Mouse (Mus musculus) MEL (cell line): Measurements from ENCODE around the gene Tanc1. TPM values are rescaled to one million over a fixed set of nuclear protein-coding genes. Genes with fewer than 3 reads are reported as not detected.

Experiments used
- DNase-seq: peaks from one replicate; pipeline ENCODE4 v3.0.0; 2011; ENCODE audit warnings: low read depth, low spot score
- H3K27ac ChIP-seq: 2 replicates; pipeline ENCODE4 v1.5.1; 2012; ENCODE audit warnings: low read depth, mild to moderate bottlenecking, control low read depth, low read length, moderate library complexity; ENCODE audit not compliant: control insufficient read depth
- H3K27me3 ChIP-seq, 2 experiments: fragments of 150-350 bp in 1 of 2; sonication (generic) in 1 of 2; 2 replicates each; pipeline ENCODE4 v1.6.1; 2012; ENCODE audit warnings: low read length in 2 of 2, mild to moderate bottlenecking in 2 of 2, improper control_type of control experiment in 1 of 2, moderate library complexity in 1 of 2; ENCODE audit not compliant: insufficient read depth in 2 of 2, control insufficient read depth in 1 of 2
- H3K36me3 ChIP-seq, 2 experiments: 2 replicates each; pipeline ENCODE4 v1.6.1; 2012 to 2014; ENCODE audit warnings: low read length in 2 of 2, improper control_type of control experiment in 1 of 2, inconsistent platforms in 1 of 2, mild to moderate bottlenecking in 1 of 2; ENCODE audit not compliant: insufficient read depth in 2 of 2, control insufficient read depth in 1 of 2
- H3K4me1 ChIP-seq, 2 experiments: fragments of 150-350 bp in 1 of 2; sonication (generic) in 1 of 2; 2 replicates each; pipeline ENCODE4 v1.6.1; 2012; ENCODE audit warnings: low read length in 2 of 2, improper control_type of control experiment in 1 of 2, mild to moderate bottlenecking in 1 of 2; ENCODE audit not compliant: insufficient read depth in 2 of 2, control insufficient read depth in 1 of 2
- H3K4me3 ChIP-seq, 2 experiments: fragments of 150-350 bp in 1 of 2; sonication (generic) in 1 of 2; 2 replicates each; pipeline ENCODE4 v1.5.1; 2012; ENCODE audit warnings: low read depth in 2 of 2, low read length in 2 of 2, mild to moderate bottlenecking in 2 of 2, moderate library complexity in 2 of 2, control low read depth in 1 of 2, improper control_type of control experiment in 1 of 2; ENCODE audit not compliant: control insufficient read depth in 1 of 2, insufficient read depth in 1 of 2
- H3K79me2 ChIP-seq: 2 replicates; pipeline ENCODE4 v1.6.1; 2012; ENCODE audit warnings: mild to moderate bottlenecking, low read length, moderate library complexity; ENCODE audit not compliant: control insufficient read depth, poor library complexity, insufficient read depth
- H3K9ac ChIP-seq: 2 replicates; pipeline ENCODE4 v1.6.1; 2012; ENCODE audit warnings: low read depth, mild to moderate bottlenecking, control low read depth, low read length, moderate library complexity; ENCODE audit not compliant: control insufficient read depth, poor library complexity, severe bottlenecking
- H3K9me3 ChIP-seq: fragments of 150-350 bp; sonication (generic); replicated peaks from 2 replicates; pipeline ENCODE4 v1.6.1; 2012; ENCODE audit warnings: mild to moderate bottlenecking, low read length, improper control_type of control experiment, moderate library complexity; ENCODE audit not compliant: insufficient read depth
- BHLHE40 ChIP-seq: IDR thresholded peaks from 2 replicates; pipeline ENCODE4 v1.6.1; 2012; ENCODE audit warnings: low read depth, mild to moderate bottlenecking, inconsistent platforms, low read length, improper control_type of control experiment, borderline replicate concordance
- CTCF ChIP-seq, 3 experiments: IDR thresholded peaks in 2 of 3; conservative IDR thresholded peaks in 1 of 3; 2 replicates each; pipeline ENCODE4 v1.5.1; 2011 to 2012; ENCODE audit warnings: low read length in 3 of 3, low read depth in 2 of 3, mild to moderate bottlenecking in 2 of 3, improper control_type of control experiment in 1 of 3, inconsistent platforms in 1 of 3, mixed read lengths in 1 of 3, moderate library complexity in 1 of 3; ENCODE audit not compliant: control insufficient read depth in 1 of 3, insufficient read depth in 1 of 3, poor library complexity in 1 of 3, severe bottlenecking in 1 of 3
- ELF1 ChIP-seq: IDR thresholded peaks from 2 replicates; pipeline ENCODE4 v1.6.1; 2014; ENCODE audit warnings: low read depth, mild to moderate bottlenecking, inconsistent platforms, low read length, improper control_type of control experiment, moderate library complexity
- ETS1 ChIP-seq: IDR thresholded peaks from 2 replicates; pipeline ENCODE4 v1.6.1; 2012; ENCODE audit warnings: low read depth, mild to moderate bottlenecking, inconsistent platforms, low read length, improper control_type of control experiment, moderate library complexity
- HCFC1 ChIP-seq: IDR thresholded peaks from 2 replicates; pipeline ENCODE4 v1.6.1; 2012; ENCODE audit warnings: low read depth, mild to moderate bottlenecking, inconsistent platforms, low read length, improper control_type of control experiment, moderate library complexity
- KAT2A ChIP-seq: conservative IDR thresholded peaks from 2 replicates; pipeline ENCODE4 v1.6.1; 2012; ENCODE audit warnings: low read depth, low read length, improper control_type of control experiment, inconsistent platforms
- MAX ChIP-seq: IDR thresholded peaks from 2 replicates; pipeline ENCODE4 v1.6.1; 2011; ENCODE audit warnings: low read length, improper control_type of control experiment
- MAZ ChIP-seq: IDR thresholded peaks from 2 replicates; pipeline ENCODE4 v1.6.1; 2012; ENCODE audit warnings: low read depth, mild to moderate bottlenecking, inconsistent platforms, low read length, improper control_type of control experiment
- MXI1 ChIP-seq: IDR thresholded peaks from 2 replicates; pipeline ENCODE4 v1.6.1; 2011; ENCODE audit warnings: mild to moderate bottlenecking, low read depth, low read length, improper control_type of control experiment
- NELFE ChIP-seq: IDR thresholded peaks from 2 replicates; pipeline ENCODE4 v1.6.1; 2011; ENCODE audit warnings: low read depth, low read length, improper control_type of control experiment
- NRF1 ChIP-seq: IDR thresholded peaks from 2 replicates; pipeline ENCODE4 v1.6.1; 2014; ENCODE audit warnings: low read depth, mild to moderate bottlenecking, inconsistent platforms, low read length, improper control_type of control experiment, moderate library complexity; ENCODE audit not compliant: poor library complexity, insufficient read depth, severe bottlenecking
- POLR2A ChIP-seq, 2 experiments: IDR thresholded peaks; 2 replicates each; pipeline ENCODE4 v1.6.1; 2011 to 2012; ENCODE audit warnings: low read length in 2 of 2, mild to moderate bottlenecking in 2 of 2, control low read depth in 1 of 2, improper control_type of control experiment in 1 of 2, low read depth in 1 of 2, moderate library complexity in 1 of 2; ENCODE audit not compliant: control insufficient read depth in 1 of 2, insufficient read depth in 1 of 2, poor library complexity in 1 of 2
- POLR2AphosphoS2 ChIP-seq: IDR thresholded peaks from 2 replicates; pipeline ENCODE4 v1.6.1; 2011; ENCODE audit warnings: low read length, improper control_type of control experiment
- RAD21 ChIP-seq: IDR thresholded peaks from 2 replicates; pipeline ENCODE4 v1.6.1; 2011; ENCODE audit warnings: mild to moderate bottlenecking, low read depth, low read length, improper control_type of control experiment
- TBP ChIP-seq: IDR thresholded peaks from 2 replicates; pipeline ENCODE4 v1.8.0; 2011; ENCODE audit warnings: low read depth, low read length, improper control_type of control experiment
- TCF12 ChIP-seq: IDR thresholded peaks from 2 replicates; pipeline ENCODE4 v1.6.1; 2014; ENCODE audit warnings: low read depth, mild to moderate bottlenecking, inconsistent platforms, low read length, improper control_type of control experiment, moderate library complexity
- UBTF ChIP-seq: IDR thresholded peaks from 2 replicates; pipeline ENCODE4 v1.6.1; 2012; ENCODE audit warnings: low read depth, mild to moderate bottlenecking, inconsistent platforms, low read length, improper control_type of control experiment, moderate library complexity, borderline replicate concordance; ENCODE audit not compliant: insufficient read depth
- ZC3H11A ChIP-seq: IDR thresholded peaks from 2 replicates; pipeline ENCODE4 v1.6.1; 2012; ENCODE audit warnings: low read depth, mild to moderate bottlenecking, inconsistent platforms, low read length, improper control_type of control experiment
- ZKSCAN1 ChIP-seq: IDR thresholded peaks from 2 replicates; pipeline ENCODE4 v1.6.1; 2012; ENCODE audit warnings: low read depth, mild to moderate bottlenecking, inconsistent platforms, low read length, improper control_type of control experiment, moderate library complexity
- ZNF384 ChIP-seq: IDR thresholded peaks from 2 replicates; pipeline ENCODE4 v1.6.1; 2012; ENCODE audit warnings: low read depth, mild to moderate bottlenecking, inconsistent platforms, low read length, improper control_type of control experiment
- polyA plus RNA-seq, 2 experiments: library from polyadenylated mRNA; stranded (reverse) in 1 of 2; unstranded in 1 of 2; fragments of >175 nt in 1 of 2; fragments of >200 nt in 1 of 2; gene quantifications; 2 replicates each; pipeline versions ENCODE4 v1.2.1 to v1.2.4; 2012; ENCODE audit warnings: low replicate concordance in 2 of 2, low read depth in 1 of 2; ENCODE audit not compliant: insufficient read length in 2 of 2, insufficient read depth in 1 of 2, missing spikeins in 1 of 2
- total RNA-seq: library from RNA; depleted of rRNA; stranded (reverse); fragments of 300-350 nt; gene quantifications from 2 replicates; pipeline ENCODE4 v1.2.3, GENCODE M21; 2012

Gene Tanc1
- total and polyA plus RNA-seq, 3 experiments, result 0.54 to 0.78 TPM; not detected in 1

DNA sequence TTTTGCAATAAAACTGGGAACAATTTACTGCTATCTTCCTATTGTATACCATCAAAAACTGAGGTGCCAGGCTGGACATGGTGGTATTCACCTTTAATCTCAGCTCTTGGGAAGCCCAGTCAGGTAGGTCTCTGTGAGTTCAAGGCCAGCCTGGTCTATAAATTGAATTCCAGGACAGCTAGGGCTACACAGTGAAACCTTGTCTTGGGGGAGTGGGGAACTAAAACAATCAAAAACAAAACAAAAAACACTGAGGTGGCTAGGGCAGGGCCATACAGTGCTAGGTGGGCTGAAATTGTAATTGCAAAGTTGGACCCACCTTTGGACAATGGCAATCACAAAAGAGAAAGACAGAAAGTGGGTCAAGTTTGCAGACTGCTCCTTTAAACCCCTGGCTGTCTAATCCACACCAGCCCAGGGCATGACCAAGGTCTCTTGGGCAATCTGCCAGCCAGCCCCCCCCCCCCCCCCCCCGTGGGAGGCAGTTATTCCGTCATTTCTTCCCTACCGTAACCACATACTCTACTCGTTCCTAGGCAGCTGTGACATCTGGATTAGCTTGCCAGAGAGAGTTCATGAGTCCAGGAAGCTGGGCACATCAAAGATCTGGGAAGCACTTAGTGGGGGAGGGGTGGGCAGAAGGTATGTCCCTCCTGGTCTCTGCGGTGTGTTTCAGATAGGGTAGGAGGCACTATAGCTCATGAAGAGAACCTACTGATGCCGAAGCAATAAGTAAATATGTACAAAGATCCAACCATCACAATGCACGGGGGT is 12.3 kb upstream of the Tanc1 start:
- TF ChIP-seq MAZ (no peak), HCFC1 (no peak), TBP (no peak), ELF1 (no peak), NELFE (no peak), MAX (no peak), ZNF384 (no peak), CTCF (IDR thresholded peaks at IDR 0.05 in 2 of 3, conservative IDR thresholded peaks at IDR 0.05 in 1 of 3; ENCODE audit: control insufficient read depth in 1 of 3, insufficient read depth in 1 of 3, low read depth in 2 of 3, low read length in 3 of 3, poor library complexity in 1 of 3, severe bottlenecking in 1 of 3) (no peak), ZC3H11A (no peak), UBTF (no peak), MXI1 (no peak), POLR2AphosphoS2 (no peak), ZKSCAN1 (no peak), NRF1 (no peak), TCF12 (no peak), BHLHE40 (no peak), ETS1 (no peak), KAT2A (no peak), RAD21 (no peak), POLR2A (IDR thresholded peaks at IDR 0.05; ENCODE audit: control insufficient read depth in 1 of 2, insufficient read depth in 1 of 2, low read depth in 1 of 2, low read length in 2 of 2, poor library complexity in 1 of 2) (no peak)
- DNase-seq, result no peak
- H3K4me1 ChIP-seq, result no peaks in the 10 kb centered on the region
- no peaks in the 10 kb centered on the region for H3K9me3 ChIP-seq
- no peak overlapping the region for H3K4me3 ChIP-seq
- no peak overlapping the region for H3K27ac ChIP-seq
- H3K9ac ChIP-seq, result no peak overlapping the region
- no peaks in the 10 kb centered on the region for H3K36me3 ChIP-seq
- H3K27me3 ChIP-seq, result no peaks in the 10 kb centered on the region
- no peaks in the 10 kb centered on the region for H3K79me2 ChIP-seq
